Mouse (Mus musculus): ENCODE measurements around the gene Cdc37.

Cdc37 gene

DNA sequence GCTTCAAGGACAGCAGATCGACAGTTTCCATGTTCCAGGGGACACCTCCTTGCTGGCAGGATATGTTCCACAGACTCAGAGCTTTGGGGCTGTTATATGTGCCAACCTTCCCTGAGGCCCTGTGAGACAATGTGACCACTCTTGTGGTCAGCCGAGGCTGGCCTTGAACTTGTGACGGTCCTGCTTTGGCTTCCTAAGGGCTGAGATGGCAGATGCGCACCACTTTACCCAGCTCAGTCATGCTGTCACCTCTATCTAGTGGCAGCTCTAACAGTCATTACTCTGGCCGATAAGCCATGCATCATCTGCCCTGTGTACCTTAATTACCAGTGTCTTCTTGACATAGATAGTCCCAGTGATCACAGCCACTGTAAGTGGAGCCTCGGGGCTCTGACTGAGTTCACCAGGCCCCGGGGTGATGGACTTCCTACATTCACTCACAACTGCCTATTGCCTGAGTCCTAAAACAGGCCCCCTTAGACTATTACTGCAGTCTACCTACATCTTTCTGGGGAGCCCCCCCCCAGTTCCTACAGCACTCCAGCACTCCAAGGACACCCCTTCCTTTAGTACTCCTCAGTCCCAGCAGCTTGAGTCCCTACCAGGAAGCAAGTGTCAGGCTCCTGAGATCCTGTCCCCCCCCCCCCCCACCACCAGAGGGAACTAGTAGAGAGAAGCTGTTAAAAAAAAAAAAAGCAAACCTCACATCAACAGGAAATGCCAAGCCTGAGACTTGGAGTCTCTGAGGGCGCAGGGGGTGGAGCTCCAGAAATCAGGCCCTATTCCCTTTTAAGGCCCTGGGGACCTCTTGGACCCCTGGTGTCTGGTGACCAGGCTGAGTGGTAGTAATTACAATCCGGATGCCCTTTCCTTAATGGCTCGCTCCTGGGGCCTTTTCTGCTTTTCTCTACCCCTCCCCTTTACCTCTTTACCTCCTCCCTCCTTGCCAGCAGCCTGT, 17.6 kb upstream of the Cdc37 start:
- no peak for DNase-seq (ENCODE audit: low read depth, low spot score)

DNA sequence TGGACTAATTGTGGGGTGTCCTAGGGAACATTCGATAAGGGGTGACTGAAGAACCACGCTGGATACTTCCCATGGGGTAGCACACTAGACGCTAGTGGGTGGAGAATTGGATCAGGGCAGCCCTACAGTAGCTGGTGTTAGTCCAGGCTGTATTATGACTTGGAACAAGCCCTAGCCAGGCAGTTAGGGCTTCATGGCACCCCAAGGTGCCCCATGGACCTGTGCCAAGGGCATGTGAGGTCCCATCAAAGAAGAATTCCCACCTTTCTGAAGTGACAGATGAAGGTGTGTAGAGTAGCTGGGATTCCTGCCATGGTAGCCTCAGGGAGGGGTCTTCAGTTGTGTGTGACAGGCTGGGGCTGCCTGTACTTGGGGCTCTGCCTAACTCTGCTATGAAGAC, 16.7 kb upstream of the Cdc37 start:
- DNase-seq (ENCODE audit: low read depth, low spot score): no peak

DNA sequence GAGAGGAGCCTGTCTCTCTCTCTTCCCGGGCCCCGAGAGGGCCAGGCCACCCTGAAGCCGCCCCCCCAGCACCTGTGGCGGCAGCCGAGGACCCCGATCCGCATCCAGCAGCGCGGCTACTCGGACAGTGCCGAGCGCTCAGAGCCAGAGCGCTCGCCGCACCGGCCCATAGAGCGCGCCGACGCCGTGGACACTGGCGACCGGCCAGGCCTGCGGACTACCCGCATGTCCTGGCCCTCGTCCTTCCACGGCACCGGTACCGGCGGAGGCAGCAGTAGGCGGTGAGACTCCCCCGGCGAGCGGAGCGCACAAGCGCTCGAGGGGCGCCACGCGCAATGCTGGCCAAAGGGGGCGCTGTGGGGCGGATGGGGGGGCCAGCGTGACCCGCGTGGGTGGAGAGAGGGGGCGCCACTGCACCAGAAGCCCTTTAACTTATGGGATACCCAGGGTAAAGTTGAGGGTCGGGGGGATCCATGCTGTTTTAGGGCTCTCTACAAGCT, 16.2 kb upstream of the Cdc37 start:
- no peak for DNase-seq (ENCODE audit: low read depth, low spot score)

DNA sequence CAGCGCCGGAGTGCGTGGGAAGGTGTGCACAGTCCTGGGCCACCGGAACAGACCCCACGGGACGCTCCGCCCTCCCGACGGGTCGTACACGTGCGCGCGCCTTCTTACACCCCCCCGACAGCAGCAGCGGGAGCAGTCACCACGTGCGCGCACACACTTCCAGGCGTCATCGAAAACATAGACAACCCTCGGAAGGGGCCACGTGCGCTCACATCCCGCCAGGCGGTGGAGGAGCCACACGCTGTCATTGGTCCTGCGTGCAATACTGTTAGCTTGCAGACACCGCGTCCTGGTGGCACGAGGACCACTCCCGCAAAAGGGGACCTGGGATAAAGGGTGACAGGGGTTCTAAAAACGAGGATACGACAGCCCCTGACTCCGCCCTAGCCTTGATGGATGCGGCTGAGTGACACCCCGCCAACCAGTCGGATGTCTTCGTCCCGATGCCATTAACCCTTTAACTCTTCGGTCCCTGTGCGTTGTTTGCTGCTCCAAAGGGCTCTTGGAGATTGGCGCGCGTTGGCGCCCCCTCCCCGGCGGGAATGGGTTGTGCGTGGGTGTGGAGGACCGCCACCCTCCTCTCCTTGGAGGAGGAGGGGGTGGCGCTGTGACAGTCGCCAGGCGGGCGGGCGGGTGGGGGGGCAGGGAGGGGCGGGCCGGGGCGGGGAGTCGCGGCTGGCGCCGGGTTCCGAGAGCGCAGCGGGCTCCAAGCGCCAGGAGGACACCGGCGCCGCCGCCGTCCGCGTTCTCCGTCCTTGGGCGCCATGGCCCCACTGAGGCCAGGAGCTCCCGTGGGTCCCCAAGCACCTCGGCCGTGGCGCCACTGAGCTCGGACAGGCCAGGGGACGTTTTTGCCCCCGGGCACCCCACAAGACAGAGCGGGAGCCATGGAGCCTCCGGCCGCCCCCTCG, 15.5 kb upstream of the Cdc37 start, which contains the start of gene Pde4a:
Pde4a (plus strand) TSS at position 674 of the 911 bp plus-strand sequence.
- peak; percentile 86 for DNase-seq (ENCODE audit: low read depth, low spot score)

DNA sequence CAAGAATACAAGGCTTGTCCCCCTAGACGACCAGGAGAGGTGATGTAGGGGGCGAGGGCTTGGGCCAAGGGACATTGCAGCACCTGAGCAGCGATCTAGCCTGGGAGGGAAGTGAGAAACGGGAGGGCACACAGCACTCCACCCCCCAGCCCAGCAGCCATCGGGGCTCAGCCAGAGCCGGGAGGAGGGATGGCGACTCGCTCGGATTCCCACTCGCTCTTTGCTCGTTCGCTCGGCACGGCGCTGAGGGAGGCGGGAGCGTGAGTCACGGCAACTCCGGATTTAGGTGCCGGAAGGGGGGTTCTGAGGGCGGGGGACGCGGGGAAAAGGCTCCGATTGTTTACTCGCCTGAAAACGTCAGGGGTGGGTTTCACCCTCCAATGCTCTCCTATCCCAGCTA, 14.3 kb upstream of the Cdc37 start:
- peak; percentile 74 for DNase-seq (ENCODE audit: low read depth, low spot score)

DNA sequence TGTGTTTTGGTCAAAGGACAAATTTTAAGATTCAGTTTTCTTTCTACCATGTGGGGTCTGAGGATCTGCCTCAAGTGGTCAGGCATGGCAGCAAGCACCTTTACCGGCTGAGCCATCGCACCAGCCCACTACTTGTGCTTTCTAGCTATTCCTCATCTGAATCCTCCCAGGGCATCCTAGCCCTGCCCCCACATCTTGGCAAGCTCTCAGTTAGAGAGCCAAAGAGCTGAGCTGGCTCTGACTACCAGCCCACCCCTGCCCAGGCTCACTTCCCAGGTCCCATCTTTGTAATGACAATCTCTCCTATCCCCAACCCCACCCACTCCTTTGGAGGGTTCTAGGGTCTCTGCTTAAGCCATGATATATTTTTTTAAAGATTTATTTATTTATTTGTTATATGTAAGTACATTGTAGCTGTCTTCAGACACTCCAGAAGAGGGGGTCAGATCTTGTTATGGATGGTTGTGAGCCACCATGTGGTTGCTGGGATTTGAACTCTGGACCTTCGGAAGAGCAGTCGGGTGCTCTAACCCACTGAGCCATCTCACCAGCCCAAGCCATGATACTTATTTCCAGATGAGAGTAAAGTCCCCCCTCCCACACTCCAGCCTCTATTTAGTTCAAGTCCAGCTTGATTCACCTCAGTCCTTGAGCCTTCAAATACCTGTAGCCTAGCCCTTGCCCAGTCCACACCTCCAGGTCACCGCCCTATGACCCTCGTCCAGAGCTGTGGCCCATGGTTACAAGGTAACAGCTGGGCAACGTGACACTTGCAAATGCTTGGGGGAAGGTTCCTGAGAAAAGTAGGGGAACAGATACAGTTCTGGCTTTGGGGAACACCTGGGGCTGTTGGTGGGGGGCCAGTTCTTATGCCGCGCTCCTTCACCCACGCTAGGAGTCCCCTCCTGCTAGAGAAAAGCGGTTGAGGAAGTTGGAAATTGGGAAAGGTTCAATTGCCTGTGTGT, 13.6 kb upstream of the Cdc37 start:
- DNase-seq (ENCODE audit: low read depth, low spot score): no peak

DNA sequence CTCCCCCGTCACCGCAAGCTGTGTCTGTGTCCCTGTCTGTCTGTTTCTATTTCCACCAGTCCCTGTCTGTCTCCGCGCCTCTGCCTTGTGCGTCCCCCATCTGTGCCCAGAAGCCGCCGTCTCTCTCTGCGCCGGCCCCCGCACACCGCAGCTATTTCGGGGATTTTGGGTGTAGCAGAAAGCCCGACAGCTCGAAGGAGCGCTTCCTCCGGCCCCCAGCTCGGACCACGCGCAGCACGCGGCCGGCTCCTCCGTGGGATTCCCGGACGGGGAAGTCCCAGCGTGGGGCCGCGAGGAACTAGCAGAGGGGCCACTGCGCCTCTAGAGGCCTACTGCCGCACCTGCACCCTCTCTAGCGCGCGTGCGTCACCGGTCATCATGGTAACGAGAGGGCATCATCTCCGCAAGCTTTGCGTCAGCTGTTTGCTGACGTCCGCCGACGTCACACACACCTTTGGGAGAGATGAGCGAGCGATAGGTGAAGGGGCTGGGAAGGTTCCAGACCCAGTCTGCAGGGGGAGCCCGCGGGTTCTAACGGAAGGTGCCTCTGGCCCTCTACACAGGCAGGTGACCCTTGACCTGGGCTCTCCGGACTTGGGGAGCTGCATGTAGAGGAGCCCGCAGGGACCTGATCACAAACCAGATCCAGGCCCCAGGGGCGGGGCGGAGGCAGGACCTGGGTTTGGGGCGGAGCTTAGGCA, 11.6 kb upstream of the Cdc37 start:
- peak; percentile 92 for DNase-seq (ENCODE audit: low read depth, low spot score)

- no peak for DNase-seq (ENCODE audit: low read depth, low spot score)
Observed at GRCm38 (mm10) chr9:21154787-21155186, 5.0 kb upstream of the Cdc37 start.

DNA sequence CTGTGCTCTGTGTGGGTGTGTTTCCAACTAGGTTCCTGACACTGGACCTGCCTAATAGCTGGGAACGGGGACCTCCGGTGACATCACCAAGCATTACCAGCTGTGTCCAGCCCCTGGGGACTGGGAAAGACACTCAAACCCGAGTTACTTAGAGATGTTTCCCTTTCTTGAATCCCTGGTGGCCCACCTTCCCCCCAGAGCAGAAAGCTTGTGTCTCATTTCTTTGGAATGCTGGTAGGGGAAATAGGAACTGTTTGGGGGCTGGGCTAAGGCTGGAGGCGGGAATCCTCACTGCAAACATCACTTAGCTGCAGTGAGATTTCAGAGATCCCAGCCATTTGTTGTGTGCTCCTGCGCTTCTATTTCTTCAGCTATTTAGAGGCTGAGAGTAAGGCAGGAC, 4.1 kb upstream of the Cdc37 start:
- DNase-seq (ENCODE audit: low read depth, low spot score): no peak

GRCm38 (mm10) chr9:21153331-21153730, 3.5 kb upstream of the Cdc37 start:
- DNase-seq (ENCODE audit: low read depth, low spot score): no peak

DNA sequence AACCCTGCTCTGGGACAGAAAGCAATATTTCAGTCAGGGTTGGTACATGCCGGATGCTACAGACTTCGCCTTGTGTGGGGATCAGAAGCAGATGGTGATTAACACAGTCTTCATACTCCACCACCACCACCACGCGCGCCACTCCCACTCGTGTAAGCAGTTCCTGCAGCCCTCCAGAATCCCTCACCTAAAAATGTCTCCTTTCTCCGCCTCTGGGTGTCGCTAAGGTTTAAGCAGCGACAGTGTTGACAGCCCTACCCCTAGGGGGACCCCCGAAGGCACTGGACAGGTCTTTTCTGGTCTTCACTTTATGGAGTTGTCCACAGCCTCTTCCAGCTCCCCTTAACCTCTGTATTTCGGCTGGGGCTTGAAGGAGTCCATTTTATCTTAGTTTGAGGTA, 2.9 kb upstream of the Cdc37 start:
- peak; percentile 71 for DNase-seq (ENCODE audit: low read depth, low spot score)

DNA sequence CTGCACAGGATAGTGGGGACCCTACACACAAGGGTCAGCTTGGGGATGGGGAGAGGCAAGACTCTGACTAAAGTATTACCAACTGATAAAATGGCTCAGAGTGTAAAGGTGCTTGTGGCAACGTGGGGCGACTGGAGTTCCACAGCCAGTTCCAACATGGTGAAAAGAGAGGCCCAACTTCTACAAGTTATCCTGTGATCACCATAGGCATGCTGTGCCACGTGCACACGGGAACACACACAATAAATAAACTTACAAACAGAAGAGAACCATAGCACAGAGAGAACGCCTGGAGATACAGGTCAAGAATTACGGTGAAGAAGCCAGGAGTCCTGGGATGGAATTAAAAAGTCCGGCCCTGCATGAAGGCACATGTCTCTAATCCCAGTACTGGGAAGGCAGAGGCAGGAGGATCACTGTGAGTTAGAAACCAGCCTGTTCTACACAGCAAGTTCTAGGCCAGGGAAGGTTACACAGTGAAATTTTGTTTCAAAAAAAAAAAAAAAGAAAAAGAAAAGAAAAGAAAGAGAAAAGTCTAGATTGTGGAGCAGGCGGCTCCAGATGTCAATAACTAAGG, 617 bp downstream of the Cdc37 start:
- DNase-seq (ENCODE audit: low read depth, low spot score): no peak

DNA sequence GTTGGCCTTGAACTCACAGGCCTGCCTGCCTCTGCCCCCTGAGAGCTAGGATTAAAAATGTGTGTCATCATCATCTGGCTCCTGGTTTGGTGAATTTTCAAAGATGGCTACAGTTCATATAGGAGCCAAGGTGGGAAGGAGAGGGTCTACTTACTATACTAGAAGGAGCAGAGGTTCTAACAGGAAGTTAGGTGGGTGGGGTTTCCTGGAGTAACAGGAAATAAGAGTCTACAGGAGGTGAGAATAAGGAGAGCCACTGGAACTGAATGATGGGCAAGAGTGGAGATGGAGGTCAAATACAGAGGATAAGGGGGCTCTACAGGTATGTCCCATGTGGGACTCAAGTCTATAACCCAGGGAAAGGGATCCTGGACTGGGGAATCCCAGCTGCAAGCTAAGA, 1.4 kb downstream of the Cdc37 start:
- no peak for DNase-seq (ENCODE audit: low read depth, low spot score)

GRCm38 (mm10) chr9:21146722-21147121, 3.1 kb downstream of the Cdc37 start:
- no peak for DNase-seq (ENCODE audit: low read depth, low spot score)

DNA sequence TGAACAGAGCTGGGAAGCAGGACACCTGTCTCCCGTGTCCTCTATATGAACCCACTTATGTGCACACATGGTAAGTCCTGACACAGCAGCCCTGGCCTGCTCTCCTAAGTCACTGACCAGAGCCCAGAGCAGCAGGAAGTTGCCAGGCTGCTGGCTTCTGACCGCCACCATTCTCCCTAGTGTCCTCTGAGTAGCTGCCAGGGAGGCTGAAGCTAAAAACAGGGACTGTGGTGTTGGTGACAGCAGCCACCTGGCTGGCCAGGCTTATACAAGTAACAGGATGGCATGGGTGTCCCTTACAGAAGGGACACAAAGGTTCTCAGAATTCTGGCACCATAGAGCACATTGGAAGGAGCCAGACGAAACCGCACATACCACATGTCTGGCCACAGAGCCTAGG, 4.4 kb downstream of the Cdc37 start:
- DNase-seq (ENCODE audit: low read depth, low spot score): no peak

GRCm38 (mm10) chr9:21144361-21144760, 5.4 kb downstream of the Cdc37 start:
- DNase-seq (ENCODE audit: low read depth, low spot score): no peak

DNA sequence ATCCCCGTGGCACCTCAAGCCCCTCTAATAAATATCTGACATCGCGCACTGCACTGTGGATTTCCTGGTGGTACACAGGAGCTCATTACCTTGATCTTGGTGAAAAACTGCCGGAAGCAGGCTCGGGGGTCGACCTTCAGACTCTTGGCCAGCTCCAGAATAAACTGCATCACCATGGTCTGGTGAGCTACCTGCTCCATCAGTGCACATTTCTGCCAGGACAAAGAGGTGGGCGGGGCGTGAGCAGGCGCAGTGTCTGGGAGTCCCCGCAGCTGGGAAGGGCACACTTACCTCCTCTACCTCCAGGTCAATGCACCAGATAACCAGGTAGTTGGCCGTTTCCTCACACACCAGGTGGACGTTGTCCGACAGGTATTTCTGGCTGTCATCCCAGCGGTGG, 7.9 kb downstream of the Cdc37 start:
- no peak for DNase-seq (ENCODE audit: low read depth, low spot score)

DNA sequence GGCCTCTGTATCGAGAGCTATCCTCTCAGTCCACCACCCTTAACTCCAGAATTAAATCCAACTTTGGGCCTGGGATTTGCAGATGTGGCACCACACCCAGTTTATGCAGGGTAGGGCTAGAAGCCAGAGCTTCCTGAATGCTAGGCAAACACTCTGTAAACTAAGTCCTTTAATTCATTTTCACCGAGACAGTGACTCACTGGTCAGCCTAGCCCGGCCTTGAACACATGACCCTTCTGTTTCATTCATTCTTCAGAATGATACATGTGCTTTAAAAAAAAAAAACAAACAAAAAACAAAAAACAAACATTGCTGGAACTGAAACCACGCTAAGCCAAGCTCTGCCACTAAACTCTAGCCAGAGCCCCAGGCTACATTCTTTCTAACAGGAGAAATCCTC, 11.4 kb downstream of the Cdc37 start:
- no peak for DNase-seq (ENCODE audit: low read depth, low spot score)

DNA sequence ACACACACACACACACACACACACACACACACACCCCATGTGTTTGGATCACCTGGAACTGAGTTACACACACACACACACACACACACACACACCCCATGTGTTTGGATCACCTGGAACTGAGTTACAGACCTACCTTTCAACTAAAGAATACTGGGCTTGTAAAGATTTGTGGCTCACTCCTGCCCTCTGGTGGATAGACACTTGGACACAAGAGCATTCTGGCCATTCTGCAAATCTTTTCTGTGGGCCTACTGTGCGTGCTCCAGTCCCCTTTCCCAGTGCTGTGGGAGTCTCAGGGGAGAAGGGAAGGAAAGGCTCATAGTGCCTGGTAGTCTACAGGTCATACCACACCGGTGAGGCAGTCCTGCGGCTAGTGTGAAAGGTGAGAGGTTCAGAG, 12.6 kb downstream of the Cdc37 start:
- no peak for DNase-seq (ENCODE audit: low read depth, low spot score)

DNA sequence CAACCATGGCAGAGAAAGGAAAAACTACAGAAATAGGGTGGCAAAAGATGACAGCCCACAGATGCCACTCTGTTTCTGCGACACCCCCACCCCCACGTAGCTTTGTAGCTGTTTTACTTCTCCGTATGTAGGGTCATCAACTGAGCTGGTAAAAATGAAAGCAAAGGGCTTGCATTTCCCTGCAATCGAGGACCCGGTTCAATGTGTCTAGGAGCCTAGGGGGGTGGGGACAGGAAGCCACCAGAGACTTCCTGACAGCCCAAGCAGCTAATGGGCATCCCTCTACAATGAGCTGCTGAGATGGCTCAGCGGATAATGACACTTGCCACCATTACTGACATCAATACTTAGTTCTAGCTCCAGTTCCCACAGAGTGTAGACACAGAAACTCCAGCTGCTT, 13.4 kb downstream of the Cdc37 start:
- no peak for DNase-seq (ENCODE audit: low read depth, low spot score)

Measured in telencephalon, adult 2 months (tissue).